Mouse (Mus musculus): Measurements from ENCODE around the gene Ralgps2. TPM values are rescaled to one million over a fixed set of nuclear protein-coding genes. Genes with fewer than 3 reads are reported as not detected.

Gene Ralgps2
- polyA plus RNA-seq, 1 experiment: 65.8 TPM

- Histone ChIP-seq H3K9me3 (replicated peaks; ENCODE audit: control insufficient read depth, insufficient read depth, low read length, poor library complexity, severe bottlenecking) (no peaks in the 10 kb centered on the region), H3K27me3 (ENCODE audit: control insufficient read depth, insufficient read depth, low read length, poor library complexity, severe bottlenecking) (no peaks in the 10 kb centered on the region), H3K36me3 (ENCODE audit: control insufficient read depth, insufficient read depth, low read length, poor library complexity, severe bottlenecking) (no peaks in the 10 kb centered on the region), H3K4me1 (ENCODE audit: control insufficient read depth, insufficient read depth, low read length) (peaks cover 2% of the 10 kb centered on the region), H3K9ac (ENCODE audit: low read depth, poor library complexity, severe bottlenecking) (no peak overlapping the region), H3K4me3 (ENCODE audit: low read depth, low read length) (no peak overlapping the region), H3K27ac (ENCODE audit: insufficient read depth, low read length) (no peak overlapping the region)
- no peak for TF ChIP-seq POLR2A (IDR thresholded peaks at IDR 0.05; ENCODE audit: insufficient read depth, low read length)
- no peak for TF ChIP-seq CTCF (IDR thresholded peaks at IDR 0.05; ENCODE audit: low read depth, low read length)
- no peak for TF ChIP-seq EP300 (IDR thresholded peaks at IDR 0.05; ENCODE audit: insufficient read depth, low read depth, low read length)
Observed at GRCm38 (mm10) chr1:156781971-156782850, 157.2 kb downstream of the Ralgps2 start.

GRCm38 (mm10) chr1:156781076-156781741, 158.2 kb downstream of the Ralgps2 start:
- no peak overlapping the region for H3K9ac ChIP-seq (ENCODE audit: low read depth, poor library complexity, severe bottlenecking)
- peaks cover 2% of the 10 kb centered on the region for H3K4me1 ChIP-seq (ENCODE audit: control insufficient read depth, insufficient read depth, low read length)
- H3K9me3 ChIP-seq (replicated peaks; ENCODE audit: control insufficient read depth, insufficient read depth, low read length, poor library complexity, severe bottlenecking): no peaks in the 10 kb centered on the region
- H3K27ac ChIP-seq (ENCODE audit: insufficient read depth, low read length): no peak overlapping the region
- H3K36me3 ChIP-seq (ENCODE audit: control insufficient read depth, insufficient read depth, low read length, poor library complexity, severe bottlenecking): no peaks in the 10 kb centered on the region
- H3K27me3 ChIP-seq (ENCODE audit: control insufficient read depth, insufficient read depth, low read length, poor library complexity, severe bottlenecking): no peaks in the 10 kb centered on the region
- no peak overlapping the region for H3K4me3 ChIP-seq (ENCODE audit: low read depth, low read length)
- TF ChIP-seq CTCF (IDR thresholded peaks at IDR 0.05; ENCODE audit: low read depth, low read length) (no peak), EP300 (IDR thresholded peaks at IDR 0.05; ENCODE audit: insufficient read depth, low read depth, low read length) (no peak), POLR2A (IDR thresholded peaks at IDR 0.05; ENCODE audit: insufficient read depth, low read length) (no peak)

- Histone ChIP-seq H3K9me3 (replicated peaks; ENCODE audit: control insufficient read depth, insufficient read depth, low read length, poor library complexity, severe bottlenecking) (no peaks in the 10 kb centered on the region), H3K36me3 (ENCODE audit: control insufficient read depth, insufficient read depth, low read length, poor library complexity, severe bottlenecking) (no peaks in the 10 kb centered on the region), H3K4me3 (ENCODE audit: low read depth, low read length) (no peak overlapping the region), H3K9ac (ENCODE audit: low read depth, poor library complexity, severe bottlenecking) (no peak overlapping the region), H3K27me3 (ENCODE audit: control insufficient read depth, insufficient read depth, low read length, poor library complexity, severe bottlenecking) (no peaks in the 10 kb centered on the region), H3K4me1 (ENCODE audit: control insufficient read depth, insufficient read depth, low read length) (peaks cover 2% of the 10 kb centered on the region), H3K27ac (ENCODE audit: insufficient read depth, low read length) (no peak overlapping the region)
- no peak for TF ChIP-seq CTCF (IDR thresholded peaks at IDR 0.05; ENCODE audit: low read depth, low read length)
- no peak for TF ChIP-seq EP300 (IDR thresholded peaks at IDR 0.05; ENCODE audit: insufficient read depth, low read depth, low read length)
- TF ChIP-seq POLR2A (IDR thresholded peaks at IDR 0.05; ENCODE audit: insufficient read depth, low read length): no peak
Observed at GRCm38 (mm10) chr1:156780234-156781005, 159.0 kb downstream of the Ralgps2 start.

- no peaks in the 10 kb centered on the region for H3K36me3 ChIP-seq (ENCODE audit: control insufficient read depth, insufficient read depth, low read length, poor library complexity, severe bottlenecking)
- H3K4me1 ChIP-seq (ENCODE audit: control insufficient read depth, insufficient read depth, low read length): peaks cover 2% of the 10 kb centered on the region
- H3K9ac ChIP-seq (ENCODE audit: low read depth, poor library complexity, severe bottlenecking): no peak overlapping the region
- no peak overlapping the region for H3K4me3 ChIP-seq (ENCODE audit: low read depth, low read length)
- no peak for TF ChIP-seq CTCF (IDR thresholded peaks at IDR 0.05; ENCODE audit: low read depth, low read length)
- no peak for TF ChIP-seq EP300 (IDR thresholded peaks at IDR 0.05; ENCODE audit: insufficient read depth, low read depth, low read length)
- TF ChIP-seq POLR2A (IDR thresholded peaks at IDR 0.05; ENCODE audit: insufficient read depth, low read length): no peak
- no peaks in the 10 kb centered on the region for H3K27me3 ChIP-seq (ENCODE audit: control insufficient read depth, insufficient read depth, low read length, poor library complexity, severe bottlenecking)
- H3K27ac ChIP-seq (ENCODE audit: insufficient read depth, low read length): no peak overlapping the region
- H3K9me3 ChIP-seq (replicated peaks; ENCODE audit: control insufficient read depth, insufficient read depth, low read length, poor library complexity, severe bottlenecking): no peaks in the 10 kb centered on the region
Observed at GRCm38 (mm10) chr1:156779595-156779994, 159.8 kb downstream of the Ralgps2 start.

- TF ChIP-seq CTCF (IDR thresholded peaks at IDR 0.05; ENCODE audit: low read depth, low read length): no peak
- no peak for TF ChIP-seq EP300 (IDR thresholded peaks at IDR 0.05; ENCODE audit: insufficient read depth, low read depth, low read length)
- no peak for TF ChIP-seq POLR2A (IDR thresholded peaks at IDR 0.05; ENCODE audit: insufficient read depth, low read length)
- Histone ChIP-seq H3K27me3 (ENCODE audit: control insufficient read depth, insufficient read depth, low read length, poor library complexity, severe bottlenecking) (no peaks in the 10 kb centered on the region), H3K36me3 (ENCODE audit: control insufficient read depth, insufficient read depth, low read length, poor library complexity, severe bottlenecking) (no peaks in the 10 kb centered on the region), H3K4me1 (ENCODE audit: control insufficient read depth, insufficient read depth, low read length) (peaks cover 2% of the 10 kb centered on the region), H3K27ac (ENCODE audit: insufficient read depth, low read length) (no peak overlapping the region), H3K4me3 (ENCODE audit: low read depth, low read length) (peak overlapping the region; percentile 16; the same call in 1 of the 2 replicates), H3K9me3 (replicated peaks; ENCODE audit: control insufficient read depth, insufficient read depth, low read length, poor library complexity, severe bottlenecking) (no peaks in the 10 kb centered on the region), H3K9ac (ENCODE audit: low read depth, poor library complexity, severe bottlenecking) (no peak overlapping the region)
Observed at GRCm38 (mm10) chr1:156778977-156779376, 160.4 kb downstream of the Ralgps2 start.

Data from ES-Bruce4 (cell line).